Mouse (Mus musculus): ENCODE measurements at regions not wholly inside any gene's neighbourhood (a gene's known extent, or its start where the extent isn't known, plus 50 kb on each side); places are given as distances from the start of the nearest gene placed in this dataset.

DNA sequence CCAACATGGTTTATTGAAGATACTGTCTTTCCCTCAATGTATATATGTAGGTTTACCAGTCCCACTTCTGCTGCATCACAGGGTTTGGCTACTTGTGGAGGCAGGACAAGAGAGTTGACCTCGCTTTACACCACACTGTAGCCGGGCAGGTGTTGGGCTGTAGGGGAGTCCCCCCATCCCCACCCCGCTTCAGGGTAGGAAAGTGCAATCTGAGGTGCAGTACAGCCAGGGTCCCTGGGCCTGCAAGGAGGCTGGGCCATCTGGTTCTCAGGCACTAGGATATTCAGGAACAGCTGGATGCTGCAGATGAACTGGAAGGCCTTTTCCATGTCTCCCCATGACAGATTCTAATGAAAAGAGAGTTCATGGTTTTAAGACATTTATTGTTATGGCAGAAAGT, 142.0 kb downstream of the Sis start:
- no peak for DNase-seq (ENCODE audit: low spot score in 2 of 2)

DNA sequence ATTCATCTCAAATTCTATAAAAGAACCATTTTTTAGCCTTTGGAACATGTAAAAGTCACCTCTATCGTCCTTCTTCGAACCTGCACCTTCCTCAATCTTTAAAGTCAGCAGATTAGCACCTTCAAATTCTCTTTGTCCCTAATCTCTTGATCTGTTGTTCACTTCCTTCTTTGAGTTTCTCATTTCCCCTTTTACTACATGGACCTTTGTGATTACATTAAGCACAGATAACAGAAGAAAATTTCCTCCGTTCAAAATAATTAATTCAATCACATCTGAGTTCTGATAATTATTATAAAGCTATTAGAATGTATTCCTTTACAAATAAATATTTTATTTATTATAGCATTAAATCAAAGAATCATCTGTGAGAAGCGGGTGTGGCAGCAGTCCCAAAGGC, 144.5 kb downstream of the Sis start:
- DNase-seq (ENCODE audit: low spot score in 2 of 2): no peak

DNA sequence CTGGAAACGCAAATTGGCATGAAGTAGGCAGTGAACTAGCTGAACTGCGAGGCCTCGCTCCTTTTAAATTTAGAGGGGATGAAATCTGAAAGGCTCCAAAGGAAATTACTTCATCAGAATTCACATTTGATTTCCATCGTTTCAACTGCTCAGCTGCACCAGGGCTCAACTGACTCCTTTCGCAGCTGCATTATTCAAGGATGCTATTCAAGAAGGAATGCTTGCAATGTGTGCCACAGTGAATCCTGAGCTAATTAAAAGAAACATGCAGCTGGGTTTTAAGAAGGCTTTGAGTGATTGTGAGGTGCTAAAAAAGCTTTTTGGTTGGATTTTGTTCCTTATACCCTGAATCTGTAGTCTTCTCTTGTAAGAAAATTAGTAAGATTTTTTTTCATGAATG, 177.1 kb downstream of the Sis start:
- peak in 1 of 2 experiments; percentile 6 for DNase-seq (ENCODE audit: low spot score in 2 of 2)

Measured in frontal cortex, postnatal 36 days (tissue).